Mouse (Mus musculus) layer of hippocampus, adult 9-10 months (tissue): ENCODE measurements around the gene Slc29a4.

Source experiments
- DNase-seq: peaks from one replicate; pipeline ENCODE4 v3.0.0; 2022; ENCODE audit warnings: low spot score

Gene Slc29a4

DNA sequence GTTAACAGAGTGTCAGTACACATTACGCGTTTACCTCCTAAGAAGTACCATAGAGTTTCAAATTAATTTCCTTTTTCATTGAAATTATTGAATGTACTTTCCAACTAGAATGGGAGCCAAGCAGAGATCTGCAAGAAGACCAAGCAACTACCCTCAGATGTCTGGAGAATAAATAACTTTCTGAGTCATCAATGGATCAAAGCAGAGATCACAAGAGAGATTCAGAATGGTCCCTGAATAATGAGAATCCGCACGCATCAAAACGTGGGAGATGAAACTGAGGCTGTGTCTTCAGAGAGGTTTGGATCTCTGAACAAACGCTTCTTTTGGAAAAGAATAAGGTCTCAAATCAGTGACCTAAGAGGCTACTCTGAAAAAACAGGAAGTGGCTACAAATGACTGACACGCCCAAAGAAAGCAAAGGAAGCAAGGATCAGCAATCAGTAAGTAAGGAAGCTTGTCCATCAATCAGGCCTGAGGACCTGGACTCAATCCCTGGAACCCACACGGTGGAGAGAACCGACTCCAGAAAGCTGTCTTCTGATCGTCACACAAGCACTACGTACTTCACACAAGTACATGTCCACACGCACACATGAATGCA, 54.8 kb downstream of the Slc29a4 start:
- no peak for DNase-seq

DNA sequence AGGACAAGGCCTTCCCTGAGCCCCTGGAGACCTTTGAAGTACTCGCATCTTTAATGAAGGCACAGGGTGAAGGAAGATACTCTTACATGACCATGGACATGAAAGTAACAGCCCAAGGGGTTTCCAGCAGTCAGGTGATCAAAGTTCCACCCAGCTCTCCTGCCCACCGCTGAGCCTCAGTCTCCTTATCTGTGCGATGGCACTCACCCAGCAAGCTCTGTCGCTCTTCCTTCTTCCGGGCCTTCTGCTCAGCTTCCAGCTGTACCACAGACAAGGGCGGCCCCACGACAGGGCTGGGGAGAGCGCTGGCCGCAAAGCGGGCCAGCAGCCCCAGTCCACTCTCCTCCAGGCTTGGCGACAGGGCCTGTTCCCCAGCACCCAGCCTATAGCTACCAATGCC, 57.9 kb downstream of the Slc29a4 start:
- no peak for DNase-seq

DNA sequence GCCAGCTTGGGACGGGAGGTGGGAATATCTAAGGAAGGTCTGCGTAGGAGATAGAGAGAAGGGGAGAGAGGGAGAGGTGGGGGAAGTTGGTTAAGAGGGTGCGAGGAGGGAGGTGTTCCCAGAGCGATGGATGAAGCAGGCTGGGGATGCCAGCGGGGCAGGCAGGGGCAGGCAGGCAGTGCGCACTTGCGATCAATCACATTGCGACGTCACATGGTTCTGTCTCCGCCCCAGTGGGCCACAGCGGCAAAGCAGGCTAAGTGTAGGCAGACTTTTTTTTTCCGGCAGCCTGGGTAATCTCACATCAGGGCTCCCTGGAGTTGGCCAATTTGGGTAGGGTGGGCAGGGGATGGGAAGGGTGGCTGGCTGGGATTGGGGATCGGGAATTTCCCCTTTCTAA, 59.9 kb downstream of the Slc29a4 start:
- DNase-seq: no peak

- no peak for DNase-seq
Observed at GRCm38 (mm10) chr5:142759786-142760185, 67.5 kb downstream of the Slc29a4 start.

GRCm38 (mm10) chr5:142761326-142761983, 69.1 kb downstream of the Slc29a4 start:
- DNase-seq: peak; percentile 43

DNA sequence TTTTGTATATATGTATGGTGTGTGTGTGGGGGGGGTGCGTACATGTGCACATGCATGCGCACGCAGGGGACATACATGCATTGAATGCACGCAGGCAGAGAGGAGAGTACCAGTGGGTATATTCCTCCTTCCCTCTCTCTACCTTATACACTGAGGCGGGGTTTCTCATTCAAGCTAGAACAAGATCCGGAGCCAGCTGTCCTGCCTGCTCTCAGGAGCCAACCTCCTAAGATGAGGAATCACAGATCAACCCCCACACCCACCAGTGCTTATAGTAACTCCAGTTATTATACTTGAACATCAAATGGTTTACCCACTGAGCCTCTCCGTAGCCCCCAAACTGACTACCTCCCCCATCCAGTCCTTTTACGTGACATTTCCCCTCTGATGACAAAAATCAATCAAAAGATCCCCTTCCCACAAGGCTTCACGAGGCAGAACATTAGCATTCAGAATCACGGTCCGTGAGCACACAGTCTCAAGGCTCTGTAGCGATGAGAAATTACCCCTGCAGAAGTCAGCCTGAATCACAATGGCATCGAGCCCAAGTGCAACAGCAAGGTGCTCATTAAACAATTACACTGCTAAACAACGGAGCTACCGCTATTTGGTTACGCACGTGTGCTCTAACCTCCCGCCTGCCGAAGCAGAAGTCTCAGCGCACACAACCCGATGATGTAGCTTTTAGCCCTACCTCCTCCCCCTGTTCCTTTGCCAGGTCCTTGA, 69.9 kb downstream of the Slc29a4 start:
- no peak for DNase-seq

DNA sequence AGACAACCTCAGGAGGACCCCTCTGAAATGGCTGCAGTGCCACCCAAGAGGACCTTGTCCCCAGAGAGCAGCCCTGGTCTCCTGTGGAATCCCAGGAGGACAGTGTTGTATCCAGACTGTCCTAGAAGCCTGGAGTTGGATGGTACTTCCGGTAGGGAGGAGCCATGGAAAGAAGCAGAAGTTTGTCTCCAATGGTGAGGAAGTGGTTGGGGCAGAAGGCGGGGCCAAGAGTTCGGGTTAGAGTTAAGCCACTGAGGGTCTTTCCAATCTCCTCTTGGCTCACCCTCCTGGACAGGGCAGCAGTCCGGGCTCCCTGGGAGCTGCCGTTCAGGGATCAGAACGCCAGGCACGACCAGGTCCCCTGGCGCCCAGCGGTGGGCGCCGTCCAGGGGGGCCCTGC, 72.0 kb downstream of the Slc29a4 start:
- DNase-seq: no peak

- DNase-seq: no peak
Observed at GRCm38 (mm10) chr5:142764889-142765288, 72.6 kb downstream of the Slc29a4 start.

DNA sequence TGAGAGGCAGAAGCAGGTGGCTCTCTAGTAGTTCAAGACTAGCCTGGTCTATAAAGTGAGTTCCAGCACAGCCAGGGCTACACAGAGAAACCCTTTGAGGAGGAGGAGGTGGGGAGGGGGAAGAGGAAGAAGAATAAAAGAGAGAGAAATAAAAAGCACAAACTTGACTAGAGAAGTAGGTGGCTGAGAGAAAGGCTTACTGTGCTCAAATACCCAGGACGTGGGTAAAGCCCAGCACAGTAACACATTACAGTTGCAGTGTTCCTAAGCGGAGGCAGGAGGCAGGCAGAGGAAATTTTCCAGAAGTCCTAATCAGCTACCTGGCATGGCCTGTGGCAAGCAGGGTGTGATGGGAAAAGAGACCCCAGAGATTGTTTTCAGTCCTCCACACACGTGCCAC, 74.4 kb downstream of the Slc29a4 start:
- no peak for DNase-seq

DNA sequence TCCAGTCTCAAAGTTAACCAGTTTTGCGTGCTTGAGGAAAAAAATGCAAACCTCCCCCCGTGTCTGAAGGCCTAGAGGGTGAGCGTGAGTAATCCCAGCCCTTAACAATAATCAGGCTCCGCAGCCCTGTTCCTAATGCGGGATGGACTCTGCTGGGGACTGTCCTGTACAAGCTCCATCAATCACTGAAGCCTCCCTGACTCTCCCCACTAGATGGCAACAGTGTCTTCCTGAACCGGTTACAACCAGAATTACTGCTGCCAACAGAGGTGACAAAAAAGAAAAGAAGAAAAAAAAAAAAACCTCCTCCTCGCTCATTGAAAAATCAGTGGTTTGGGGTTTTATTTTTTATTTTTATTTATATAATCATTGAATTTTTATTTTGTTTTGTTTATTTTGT, 75.6 kb downstream of the Slc29a4 start:
- DNase-seq: peak; percentile 83

GRCm38 (mm10) chr5:142768352-142769267, 76.3 kb downstream of the Slc29a4 start:
- no peak for DNase-seq

DNA sequence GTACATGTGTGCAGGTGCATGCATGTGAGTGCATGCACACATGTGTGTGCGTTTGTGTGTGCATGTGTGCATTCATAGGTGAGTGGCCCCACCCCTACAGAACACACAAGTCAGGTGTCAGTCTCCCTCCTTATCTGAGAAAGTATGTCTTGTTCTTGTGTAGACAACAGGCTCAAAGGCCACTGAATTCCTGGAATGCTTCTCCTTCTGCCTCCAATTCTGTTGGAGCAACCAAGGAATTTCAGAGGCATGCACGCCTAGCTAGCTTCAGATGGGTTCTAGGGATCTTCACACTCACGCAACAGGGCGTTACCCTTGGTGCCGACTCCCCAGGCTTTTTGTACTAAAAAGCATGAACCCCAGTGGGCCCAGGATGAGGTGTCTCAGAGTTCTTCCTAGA, 77.3 kb downstream of the Slc29a4 start:
- no peak for DNase-seq

GRCm38 (mm10) chr5:142771034-142771433, 78.7 kb downstream of the Slc29a4 start:
- DNase-seq: no peak

DNA sequence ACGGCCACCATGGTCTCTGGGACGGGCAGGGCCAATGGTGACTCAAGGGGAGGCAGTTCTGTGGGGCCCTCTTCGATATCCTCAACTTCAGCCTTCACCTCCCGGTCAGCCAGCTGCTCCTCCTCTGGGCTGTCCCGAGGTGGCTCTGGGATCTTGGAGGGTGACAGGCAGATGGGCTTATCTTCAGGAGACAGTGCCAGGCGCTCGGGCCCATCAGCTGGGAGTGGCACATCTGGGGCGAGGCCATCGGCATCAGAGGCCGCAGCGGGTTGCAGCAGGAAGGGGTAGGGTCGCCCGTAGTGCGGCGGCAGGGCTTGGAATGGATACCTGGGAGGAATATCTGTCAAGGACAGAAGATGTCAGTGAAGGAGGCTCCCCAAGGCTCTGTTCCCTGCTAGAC, 79.7 kb downstream of the Slc29a4 start:
- DNase-seq: no peak
